Mouse (Mus musculus): Measurements from ENCODE around the gene Mrgpra2b. TPM values are rescaled to one million over a fixed set of nuclear protein-coding genes. Genes with fewer than 3 reads are reported as not detected.
"Not testable (repeated sequence)": the region's sequence is repeated elsewhere in the genome, so short reads cannot be mapped to it uniquely, and the experiment has no call there.

Gene Mrgpra2b
- polyA plus RNA-seq (2012; rRNA removed): 1.1 and 1.7 TPM in 2 replicates

GRCm38 (mm10) chr7:47528762-47529161 is at the start of gene Mrgpra2b:
TSS of gene Mrgpra2b (minus strand) at chr7:47528862.
- DNase-seq (ENCODE audit: low read depth in 1 of 2, low spot score in 2 of 2): no peak
- no peak within 1 kb of the TSS for H3K27ac ChIP-seq (ENCODE audit: insufficient read depth, low read length)
- no peaks in the 10 kb centered on the region for H3K4me1 ChIP-seq (ENCODE audit: control insufficient read depth, insufficient read depth, insufficient read length)
- no peak for TF ChIP-seq CTCF (IDR thresholded peaks at IDR 0.05; ENCODE audit: extremely low read depth, insufficient read depth, insufficient read length, insufficient replicate concordance)
- no peak for TF ChIP-seq POLR2A (IDR thresholded peaks at IDR 0.05; ENCODE audit: low read depth, low read length)
- no peaks in the 10 kb centered on the region for H3K36me3 ChIP-seq (ENCODE audit: control insufficient read depth, insufficient read depth, low read length)
- no peak within 1 kb of the TSS for H3K4me3 ChIP-seq (ENCODE audit: extremely low read depth, insufficient read depth, insufficient read length)
- H3K27me3 ChIP-seq (ENCODE audit: control insufficient read depth, insufficient read depth, low read length): no peaks in the 10 kb centered on the region

- Histone ChIP-seq H3K4me3 (ENCODE audit: extremely low read depth, insufficient read depth, insufficient read length) (no peak overlapping the region), H3K27me3 (ENCODE audit: control insufficient read depth, insufficient read depth, low read length) (no peaks in the 10 kb centered on the region), H3K4me1 (ENCODE audit: control insufficient read depth, insufficient read depth, insufficient read length) (no peaks in the 10 kb centered on the region), H3K36me3 (ENCODE audit: control insufficient read depth, insufficient read depth, low read length) (no peaks in the 10 kb centered on the region), H3K27ac (ENCODE audit: insufficient read depth, low read length) (no peak overlapping the region)
- TF ChIP-seq POLR2A (IDR thresholded peaks at IDR 0.05; ENCODE audit: low read depth, low read length) (no peak), CTCF (IDR thresholded peaks at IDR 0.05; ENCODE audit: extremely low read depth, insufficient read depth, insufficient read length, insufficient replicate concordance) (no peak)
- no peak for DNase-seq (ENCODE audit: low read depth in 1 of 2, low spot score in 2 of 2)
- 78% methylated on average over 1 of the region's 1 CpGs for whole genome bisulfite sequencing
These were observed 12.3 kb downstream of the Mrgpra2b start for GRCm38 (mm10) chr7:47516379-47516778.

- H3K27me3 ChIP-seq (ENCODE audit: control insufficient read depth, insufficient read depth, low read length): no peaks in the 10 kb centered on the region
- H3K4me3 ChIP-seq (ENCODE audit: extremely low read depth, insufficient read depth, insufficient read length): no peak overlapping the region
- no peaks in the 10 kb centered on the region for H3K4me1 ChIP-seq (ENCODE audit: control insufficient read depth, insufficient read depth, insufficient read length)
- 45% methylated on average over 2 of the region's 2 CpGs for WGBS
- TF ChIP-seq POLR2A (IDR thresholded peaks at IDR 0.05; ENCODE audit: low read depth, low read length) (no peak), CTCF (IDR thresholded peaks at IDR 0.05; ENCODE audit: extremely low read depth, insufficient read depth, insufficient read length, insufficient replicate concordance) (no peak)
- H3K36me3 ChIP-seq (ENCODE audit: control insufficient read depth, insufficient read depth, low read length): no peaks in the 10 kb centered on the region
- no peak overlapping the region for H3K27ac ChIP-seq (ENCODE audit: insufficient read depth, low read length)
- DNase-seq (ENCODE audit: low read depth in 1 of 2, low spot score in 2 of 2): no peak
These were observed 13.6 kb downstream of the Mrgpra2b start for GRCm38 (mm10) chr7:47515050-47515449.

GRCm38 (mm10) chr7:47502953-47503352 is 25.7 kb downstream of the Mrgpra2b start:
- 83% methylated on average over 4 of the region's 4 CpGs for WGBS
- Histone ChIP-seq H3K27me3 (ENCODE audit: control insufficient read depth, insufficient read depth, low read length) (no peaks in the 10 kb centered on the region), H3K4me3 (ENCODE audit: extremely low read depth, insufficient read depth, insufficient read length) (no peak overlapping the region), H3K27ac (ENCODE audit: insufficient read depth, low read length) (no peak overlapping the region), H3K36me3 (ENCODE audit: control insufficient read depth, insufficient read depth, low read length) (no peaks in the 10 kb centered on the region), H3K4me1 (ENCODE audit: control insufficient read depth, insufficient read depth, insufficient read length) (no peaks in the 10 kb centered on the region)
- DNase-seq (ENCODE audit: low read depth in 1 of 2, low spot score in 2 of 2): no peak
- no peak for TF ChIP-seq POLR2A (IDR thresholded peaks at IDR 0.05; ENCODE audit: low read depth, low read length)
- TF ChIP-seq CTCF (IDR thresholded peaks at IDR 0.05; ENCODE audit: extremely low read depth, insufficient read depth, insufficient read length, insufficient replicate concordance): no peak

- H3K36me3 ChIP-seq (ENCODE audit: control insufficient read depth, insufficient read depth, low read length); H3K27me3 ChIP-seq (ENCODE audit: control insufficient read depth, insufficient read depth, low read length); DNase-seq (ENCODE audit: low read depth in 1 of 2, low spot score in 2 of 2); H3K4me1 ChIP-seq (ENCODE audit: control insufficient read depth, insufficient read depth, insufficient read length); H3K27ac ChIP-seq (ENCODE audit: insufficient read depth, low read length); H3K4me3 ChIP-seq (ENCODE audit: extremely low read depth, insufficient read depth, insufficient read length): not testable (repeated sequence)
These were observed 37.4 kb downstream of the Mrgpra2b start for GRCm38 (mm10) chr7:47491266-47491665.

- not testable (repeated sequence) for H3K36me3 ChIP-seq (ENCODE audit: control insufficient read depth, insufficient read depth, low read length); DNase-seq (ENCODE audit: low read depth in 1 of 2, low spot score in 2 of 2); H3K27ac ChIP-seq (ENCODE audit: insufficient read depth, low read length); H3K27me3 ChIP-seq (ENCODE audit: control insufficient read depth, insufficient read depth, low read length); H3K4me3 ChIP-seq (ENCODE audit: extremely low read depth, insufficient read depth, insufficient read length); H3K4me1 ChIP-seq (ENCODE audit: control insufficient read depth, insufficient read depth, insufficient read length)
- WGBS: no CpG with 5 or more reads among the region's 1 CpGs
These were observed 39.2 kb downstream of the Mrgpra2b start for GRCm38 (mm10) chr7:47489438-47489837.

GRCm38 (mm10) chr7:47483181-47483580 is 45.5 kb downstream of the Mrgpra2b start:
- not testable (repeated sequence) for H3K4me1 ChIP-seq (ENCODE audit: control insufficient read depth, insufficient read depth, insufficient read length); H3K36me3 ChIP-seq (ENCODE audit: control insufficient read depth, insufficient read depth, low read length); H3K27me3 ChIP-seq (ENCODE audit: control insufficient read depth, insufficient read depth, low read length); H3K4me3 ChIP-seq (ENCODE audit: extremely low read depth, insufficient read depth, insufficient read length); H3K27ac ChIP-seq (ENCODE audit: insufficient read depth, low read length); DNase-seq (ENCODE audit: low read depth in 1 of 2, low spot score in 2 of 2)

- H3K4me3 ChIP-seq (ENCODE audit: extremely low read depth, insufficient read depth, insufficient read length); H3K36me3 ChIP-seq (ENCODE audit: control insufficient read depth, insufficient read depth, low read length); H3K27ac ChIP-seq (ENCODE audit: insufficient read depth, low read length); DNase-seq (ENCODE audit: low read depth in 1 of 2, low spot score in 2 of 2); H3K27me3 ChIP-seq (ENCODE audit: control insufficient read depth, insufficient read depth, low read length); H3K4me1 ChIP-seq (ENCODE audit: control insufficient read depth, insufficient read depth, insufficient read length): not testable (repeated sequence)
- 32% methylated on average over 1 of the region's 3 CpGs for WGBS
These were observed 54.8 kb downstream of the Mrgpra2b start for GRCm38 (mm10) chr7:47473904-47474303.

- H3K4me1 ChIP-seq (ENCODE audit: control insufficient read depth, insufficient read depth, insufficient read length); DNase-seq (ENCODE audit: low read depth in 1 of 2, low spot score in 2 of 2); H3K36me3 ChIP-seq (ENCODE audit: control insufficient read depth, insufficient read depth, low read length); H3K27ac ChIP-seq (ENCODE audit: insufficient read depth, low read length); H3K27me3 ChIP-seq (ENCODE audit: control insufficient read depth, insufficient read depth, low read length); H3K4me3 ChIP-seq (ENCODE audit: extremely low read depth, insufficient read depth, insufficient read length): not testable (repeated sequence)
These were observed 63.2 kb downstream of the Mrgpra2b start for GRCm38 (mm10) chr7:47465278-47465981.

- H3K27ac ChIP-seq (ENCODE audit: insufficient read depth, low read length); DNase-seq (ENCODE audit: low read depth in 1 of 2, low spot score in 2 of 2); H3K36me3 ChIP-seq (ENCODE audit: control insufficient read depth, insufficient read depth, low read length); H3K4me1 ChIP-seq (ENCODE audit: control insufficient read depth, insufficient read depth, insufficient read length); H3K27me3 ChIP-seq (ENCODE audit: control insufficient read depth, insufficient read depth, low read length); H3K4me3 ChIP-seq (ENCODE audit: extremely low read depth, insufficient read depth, insufficient read length): not testable (repeated sequence)
- WGBS: no CpG with 5 or more reads among the region's 1 CpGs
These were observed 76.6 kb downstream of the Mrgpra2b start, which contains the start of gene Mrgpra2a for GRCm38 (mm10) chr7:47452015-47452414. TSS of gene Mrgpra2a (minus strand) at chr7:47452139.

Measured in spleen, adult 2 months (tissue).